Mouse (Mus musculus): ENCODE data around the gene Nxf2.
"Not testable (repeated sequence)": the region's sequence is repeated elsewhere in the genome, so short reads cannot be mapped to it uniquely, and the experiment has no call there.

The Nxf2 gene

GRCm38 (mm10) chrX:134964546-134964945, at the start of gene Nxf2:
TSS of gene Nxf2 (minus strand) at chrX:134964754.
- no peak for DNase-seq (ENCODE audit: low read depth, low spot score)

- DNase-seq (ENCODE audit: low read depth, low spot score): no peak
These were observed 46.8 kb upstream of the Nxf2 start for GRCm38 (mm10) chrX:135011381-135011780.

- DNase-seq (ENCODE audit: low read depth, low spot score): no peak
These were observed 44.9 kb upstream of the Nxf2 start for GRCm38 (mm10) chrX:135009471-135009815.

- DNase-seq (ENCODE audit: low read depth, low spot score): peak; percentile 90
These were observed 44.3 kb upstream of the Nxf2 start, which contains the start of gene Zmat1 for GRCm38 (mm10) chrX:135008720-135009470. TSS of gene Zmat1 (minus strand) at chrX:135009209.

GRCm38 (mm10) chrX:135008021-135008420, 43.5 kb upstream of the Nxf2 start:
- peak; percentile 6 for DNase-seq (ENCODE audit: low read depth, low spot score)

- DNase-seq (ENCODE audit: low read depth, low spot score): peak; percentile 66
These were observed 1.1 kb downstream of the Nxf2 start for GRCm38 (mm10) chrX:134963305-134964094.

GRCm38 (mm10) chrX:134930361-134930760, 34.2 kb downstream of the Nxf2 start:
- DNase-seq (ENCODE audit: low read depth, low spot score): no peak

GRCm38 (mm10) chrX:134929927-134930326, 34.6 kb downstream of the Nxf2 start:
- no peak for DNase-seq (ENCODE audit: low read depth, low spot score)

- no peak for DNase-seq (ENCODE audit: low read depth, low spot score)
These were observed 39.5 kb downstream of the Nxf2 start for GRCm38 (mm10) chrX:134925058-134925457.

- DNase-seq (ENCODE audit: low read depth, low spot score): no peak
These were observed 40.7 kb downstream of the Nxf2 start for GRCm38 (mm10) chrX:134923675-134924424.

GRCm38 (mm10) chrX:134919220-134919619, 45.3 kb downstream of the Nxf2 start:
- DNase-seq (ENCODE audit: low read depth, low spot score): no peak

GRCm38 (mm10) chrX:134915745-134916144, 48.8 kb downstream of the Nxf2 start:
- DNase-seq (ENCODE audit: low read depth, low spot score): no peak

GRCm38 (mm10) chrX:134915315-134915714, 49.2 kb downstream of the Nxf2 start:
- not testable (repeated sequence) for DNase-seq (ENCODE audit: low read depth, low spot score)

- no peak for DNase-seq (ENCODE audit: low read depth, low spot score)
These were observed 49.7 kb downstream of the Nxf2 start for GRCm38 (mm10) chrX:134914851-134915250.

- DNase-seq (ENCODE audit: low read depth, low spot score): peak; percentile 21
These were observed 51.2 kb downstream of the Nxf2 start for GRCm38 (mm10) chrX:134913234-134913936.

- no peak for DNase-seq (ENCODE audit: low read depth, low spot score)
These were observed 51.7 kb downstream of the Nxf2 start for GRCm38 (mm10) chrX:134912805-134913204.

GRCm38 (mm10) chrX:134910345-134910744, 54.2 kb downstream of the Nxf2 start:
- no peak for DNase-seq (ENCODE audit: low read depth, low spot score)
